Mouse (Mus musculus) frontal cortex, postnatal 14 days (tissue): ENCODE measurements around the gene Cacng4.

Source experiments
- DNase-seq, 2 experiments: peaks; one replicate each; pipeline ENCODE4 v3.0.0; 2022; ENCODE audit warnings: low spot score in 2 of 2

The Cacng4 gene

GRCm38 (mm10) chr11:107773312-107773711, 21.0 kb downstream of the Cacng4 start:
- no peak for DNase-seq

- DNase-seq, result no peak
Measured at GRCm38 (mm10) chr11:107772002-107772401, 22.4 kb downstream of the Cacng4 start.

- no peak for DNase-seq
Measured at GRCm38 (mm10) chr11:107768361-107768760, 26.0 kb downstream of the Cacng4 start.

GRCm38 (mm10) chr11:107766932-107767331, 27.4 kb downstream of the Cacng4 start:
- no peak for DNase-seq

GRCm38 (mm10) chr11:107762688-107763460, 31.5 kb downstream of the Cacng4 start:
- DNase-seq, result no peak

- no peak for DNase-seq
Measured at GRCm38 (mm10) chr11:107761790-107762500, 32.4 kb downstream of the Cacng4 start.

GRCm38 (mm10) chr11:107760001-107760400, 34.4 kb downstream of the Cacng4 start:
- no peak for DNase-seq

- DNase-seq, result no peak
Measured at GRCm38 (mm10) chr11:107759516-107759915, 34.8 kb downstream of the Cacng4 start.

- DNase-seq, result no peak
Measured at GRCm38 (mm10) chr11:107749114-107749513, 45.2 kb downstream of the Cacng4 start.

- no peak for DNase-seq
Measured at GRCm38 (mm10) chr11:107748243-107749035, 45.9 kb downstream of the Cacng4 start.

GRCm38 (mm10) chr11:107743100-107743499, 51.3 kb downstream of the Cacng4 start:
- DNase-seq, result no peak

- DNase-seq, result peak in 1 of 2 experiments; percentile 49
Measured at GRCm38 (mm10) chr11:107738418-107739099, 55.8 kb downstream of the Cacng4 start.

GRCm38 (mm10) chr11:107737886-107738285, 56.5 kb downstream of the Cacng4 start:
- no peak for DNase-seq

- DNase-seq, result no peak
Measured at GRCm38 (mm10) chr11:107734133-107734532, 60.2 kb downstream of the Cacng4 start.

- DNase-seq, result no peak
Measured at GRCm38 (mm10) chr11:107731498-107731897, 62.9 kb downstream of the Cacng4 start.

GRCm38 (mm10) chr11:107730940-107731339, 63.4 kb downstream of the Cacng4 start:
- DNase-seq, result no peak

- DNase-seq, result no peak
Measured at GRCm38 (mm10) chr11:107729141-107729540, 65.2 kb downstream of the Cacng4 start.

- no peak for DNase-seq
Measured at GRCm38 (mm10) chr11:107728073-107728863, 66.1 kb downstream of the Cacng4 start.

- no peak for DNase-seq
Measured at GRCm38 (mm10) chr11:107724603-107725002, 69.8 kb downstream of the Cacng4 start.

GRCm38 (mm10) chr11:107721057-107721456, 73.3 kb downstream of the Cacng4 start:
- DNase-seq, result no peak
